Mouse (Mus musculus) neural tube, embryonic 12.5 days (tissue): Measurements from ENCODE around the gene Zfyve9. TPM values are rescaled to one million over a fixed set of nuclear protein-coding genes. Genes with fewer than 3 reads are reported as not detected.
"Not testable (repeated sequence)": the region's sequence is repeated elsewhere in the genome, so short reads cannot be mapped to it uniquely, and the experiment has no call there.

ENCODE experiments used
- ATAC-seq: fragments of 200-750 bp; cut with Nextera tagmentation; 2 replicates; pipeline ENCODE4 v1.8.0; 2017; ENCODE audit warnings: low read depth, mild to moderate bottlenecking, moderate TSS enrichment, moderate library complexity; ENCODE audit not compliant: low FRiP score
- H3K27ac ChIP-seq: fragments of 300-500 bp; sonication (generic); 2 replicates; pipeline ENCODE4 v1.5.1; 2016
- H3K27me3 ChIP-seq: fragments of 300-500 bp; sonication (generic); replicated peaks from 2 replicates; pipeline ENCODE4 v1.6.1; 2016; ENCODE audit warnings: mild to moderate bottlenecking
- H3K36me3 ChIP-seq: fragments of 300-500 bp; sonication (generic); 2 replicates; pipeline ENCODE4 v1.6.1; 2016; ENCODE audit warnings: mild to moderate bottlenecking
- H3K4me1 ChIP-seq: fragments of 300-500 bp; sonication (generic); 2 replicates; pipeline ENCODE4 v1.6.1; 2016
- H3K4me2 ChIP-seq: fragments of 300-500 bp; sonication (generic); replicated peaks from 2 replicates; pipeline ENCODE4 v1.6.1; 2016; ENCODE audit warnings: mild to moderate bottlenecking
- H3K4me3 ChIP-seq: fragments of 300-500 bp; sonication (generic); 2 replicates; pipeline ENCODE4 v1.5.1; 2016
- H3K9ac ChIP-seq: fragments of 300-500 bp; sonication (generic); 2 replicates; pipeline ENCODE4 v1.6.1; 2016; ENCODE audit warnings: mild to moderate bottlenecking
- H3K9me3 ChIP-seq: fragments of 300-500 bp; sonication (generic); 2 replicates; pipeline ENCODE4 v1.6.1; 2016; ENCODE audit warnings: mild to moderate bottlenecking
- WGBS: fragments of 180-500 bp; shearing (Covaris S2); methylation state at CpG from one replicate; pipeline ENCODE4 v1.1.7; 2016; 5-methylcytosine and 5-hydroxymethylcytosine counted together
- polyA plus RNA-seq: library from polyadenylated mRNA; unstranded; fragments of >200 nt; fragmentation: Nextera tagmentation; extraction: Ambion mirVana; gene quantifications from 2 replicates; pipeline ENCODE4 v1.2.1, GENCODE M21; 2016

The Zfyve9 gene
- polyA plus RNA-seq, 1 experiment from 2014 or later, result 5.2 TPM

GRCm38 (mm10) chr4:108708209-108708608, 72.4 kb downstream of the Zfyve9 start:
- Histone ChIP-seq H3K9me3 (no peaks in the 10 kb centered on the region), H3K4me3 (no peak overlapping the region), H3K27ac (no peak overlapping the region), H3K4me2 (no peak overlapping the region), H3K36me3 (peaks cover 6% of the 10 kb centered on the region; the same call in 1 of the 2 replicates), H3K9ac (no peak overlapping the region), H3K4me1 (no peaks in the 10 kb centered on the region), H3K27me3 (no peaks in the 10 kb centered on the region)
- 91% methylated on average over 5 of the region's 5 CpGs for WGBS
- ATAC-seq, result no peak

GRCm38 (mm10) chr4:108696934-108697333, 83.7 kb downstream of the Zfyve9 start:
- H3K4me1 ChIP-seq, result no peaks in the 10 kb centered on the region
- 63% methylated on average over 3 of the region's 3 CpGs for WGBS
- no peaks in the 10 kb centered on the region for H3K36me3 ChIP-seq
- H3K4me2 ChIP-seq, result no peak overlapping the region
- H3K27me3 ChIP-seq, result no peaks in the 10 kb centered on the region
- no peak for ATAC-seq
- H3K4me3 ChIP-seq, result no peak overlapping the region
- no peak overlapping the region for H3K9ac ChIP-seq
- no peaks in the 10 kb centered on the region for H3K9me3 ChIP-seq
- H3K27ac ChIP-seq, result no peak overlapping the region

GRCm38 (mm10) chr4:108691469-108691868, 89.1 kb downstream of the Zfyve9 start:
- Histone ChIP-seq H3K4me2 (no peak overlapping the region), H3K4me3 (no peak overlapping the region), H3K27ac (no peak overlapping the region), H3K9me3 (no peaks in the 10 kb centered on the region), H3K4me1 (no peaks in the 10 kb centered on the region), H3K27me3 (no peaks in the 10 kb centered on the region), H3K9ac (no peak overlapping the region), H3K36me3 (peaks cover 10% of the 10 kb centered on the region)
- ATAC-seq, result no peak

- H3K9me3 ChIP-seq, result no peaks in the 10 kb centered on the region
- H3K36me3 ChIP-seq, result peaks cover 10% of the 10 kb centered on the region
Measured at GRCm38 (mm10) chr4:108690479-108690878, 90.1 kb downstream of the Zfyve9 start.

GRCm38 (mm10) chr4:108687098-108687497, 93.5 kb downstream of the Zfyve9 start:
- not testable (repeated sequence) for H3K27ac ChIP-seq, H3K9ac ChIP-seq, H3K4me1 ChIP-seq, ATAC-seq, H3K27me3 ChIP-seq, H3K9me3 ChIP-seq, H3K4me3 ChIP-seq, H3K4me2 ChIP-seq
- peaks cover 10% of the 10 kb centered on the region for H3K36me3 ChIP-seq
- 88% methylated on average over 6 of the region's 7 CpGs for WGBS

More at GRCm38 (mm10) chr4:108690479-108690878, 90.1 kb downstream of the Zfyve9 start:
- Histone ChIP-seq H3K27ac (no peak overlapping the region), H3K9ac (no peak overlapping the region), H3K4me3 (no peak overlapping the region), H3K4me1 (no peaks in the 10 kb centered on the region), H3K27me3 (no peaks in the 10 kb centered on the region), H3K4me2 (no peak overlapping the region)
- 94% methylated on average over 3 of the region's 3 CpGs for WGBS
- ATAC-seq, result no peak

- Histone ChIP-seq H3K4me3 (no peak overlapping the region), H3K27ac (no peak overlapping the region), H3K9me3 (no peaks in the 10 kb centered on the region), H3K9ac (no peak overlapping the region), H3K27me3 (no peaks in the 10 kb centered on the region), H3K36me3 (peaks cover 11% of the 10 kb centered on the region; the same call in 1 of the 2 replicates), H3K4me1 (no peaks in the 10 kb centered on the region), H3K4me2 (no peak overlapping the region)
- WGBS, result 65% methylated on average over 3 of the region's 3 CpGs
- ATAC-seq, result no peak
Measured at GRCm38 (mm10) chr4:108686156-108686555, 94.4 kb downstream of the Zfyve9 start.

GRCm38 (mm10) chr4:108664407-108664806, 116.2 kb downstream of the Zfyve9 start:
- Histone ChIP-seq H3K4me3 (no peak overlapping the region), H3K36me3 (peaks cover 10% of the 10 kb centered on the region), H3K27ac (no peak overlapping the region), H3K9me3 (no peaks in the 10 kb centered on the region), H3K4me1 (no peaks in the 10 kb centered on the region), H3K4me2 (no peak overlapping the region), H3K9ac (no peak overlapping the region), H3K27me3 (no peaks in the 10 kb centered on the region)
- 83% methylated on average over 2 of the region's 2 CpGs for WGBS
- ATAC-seq, result no peak

GRCm38 (mm10) chr4:108638752-108639151, 141.8 kb downstream of the Zfyve9 start:
- no peaks in the 10 kb centered on the region for H3K27me3 ChIP-seq
- ATAC-seq, result no peak
- no peak overlapping the region for H3K4me3 ChIP-seq
- 87% methylated on average over 5 of the region's 5 CpGs for WGBS
- no peaks in the 10 kb centered on the region for H3K9me3 ChIP-seq
- peaks cover 52% of the 10 kb centered on the region for H3K36me3 ChIP-seq
- H3K4me1 ChIP-seq, result no peaks in the 10 kb centered on the region
- no peak overlapping the region for H3K9ac ChIP-seq
- no peak overlapping the region for H3K4me2 ChIP-seq
- no peak overlapping the region for H3K27ac ChIP-seq

GRCm38 (mm10) chr4:108637721-108638120, 142.9 kb downstream of the Zfyve9 start:
- no peak for ATAC-seq

GRCm38 (mm10) chr4:108635101-108635500, 145.5 kb downstream of the Zfyve9 start:
- Histone ChIP-seq H3K9me3 (no peaks in the 10 kb centered on the region), H3K36me3 (peaks cover 61% of the 10 kb centered on the region), H3K4me2 (no peak overlapping the region), H3K27ac (no peak overlapping the region), H3K9ac (no peak overlapping the region), H3K4me3 (no peak overlapping the region), H3K4me1 (no peaks in the 10 kb centered on the region), H3K27me3 (no peaks in the 10 kb centered on the region)
- no peak for ATAC-seq

More at GRCm38 (mm10) chr4:108637721-108638120, 142.9 kb downstream of the Zfyve9 start:
- Histone ChIP-seq H3K9me3 (no peaks in the 10 kb centered on the region), H3K4me1 (no peaks in the 10 kb centered on the region), H3K9ac (no peak overlapping the region), H3K4me2 (no peak overlapping the region), H3K36me3 (peaks cover 56% of the 10 kb centered on the region), H3K27me3 (no peaks in the 10 kb centered on the region), H3K4me3 (no peak overlapping the region), H3K27ac (no peak overlapping the region)
- WGBS, result 75% methylated on average over 3 of the region's 3 CpGs

- no peaks in the 10 kb centered on the region for H3K27me3 ChIP-seq
- no peak for ATAC-seq
- no peaks in the 10 kb centered on the region for H3K4me1 ChIP-seq
- peaks cover 65% of the 10 kb centered on the region for H3K36me3 ChIP-seq
- 63% methylated on average over 4 of the region's 4 CpGs for WGBS
- no peak overlapping the region for H3K4me3 ChIP-seq
- H3K4me2 ChIP-seq, result no peak overlapping the region
- H3K27ac ChIP-seq, result no peak overlapping the region
- H3K9ac ChIP-seq, result no peak overlapping the region
- no peaks in the 10 kb centered on the region for H3K9me3 ChIP-seq
Measured at GRCm38 (mm10) chr4:108634696-108635095, 145.9 kb downstream of the Zfyve9 start.

- Histone ChIP-seq H3K27ac (no peak overlapping the region), H3K36me3 (peaks cover 75% of the 10 kb centered on the region), H3K4me1 (no peaks in the 10 kb centered on the region), H3K4me3 (no peak overlapping the region), H3K4me2 (no peak overlapping the region), H3K9me3 (no peaks in the 10 kb centered on the region), H3K27me3 (no peaks in the 10 kb centered on the region), H3K9ac (no peak overlapping the region)
- ATAC-seq, result no peak
- WGBS, result 81% methylated on average over 12 of the region's 12 CpGs
Measured at GRCm38 (mm10) chr4:108633703-108634102, 146.9 kb downstream of the Zfyve9 start.

GRCm38 (mm10) chr4:108631616-108632015, 149.0 kb downstream of the Zfyve9 start:
- WGBS, result 93% methylated on average over 4 of the region's 4 CpGs

More at GRCm38 (mm10) chr4:108631616-108632015, 149.0 kb downstream of the Zfyve9 start:
- Histone ChIP-seq H3K4me1 (no peaks in the 10 kb centered on the region), H3K4me2 (no peak overlapping the region), H3K9me3 (no peaks in the 10 kb centered on the region), H3K9ac (no peak overlapping the region), H3K27me3 (no peaks in the 10 kb centered on the region), H3K36me3 (peaks cover 82% of the 10 kb centered on the region), H3K4me3 (no peak overlapping the region), H3K27ac (no peak overlapping the region)
- ATAC-seq, result no peak
